Mouse (Mus musculus) brain, adult 2 months (tissue): ENCODE results near the gene Disc1.

Source experiments
- DNase-seq: peaks from one replicate; pipeline ENCODE4 v3.0.0; 2011; ENCODE audit warnings: low read depth, low spot score

Disc1 gene

DNA sequence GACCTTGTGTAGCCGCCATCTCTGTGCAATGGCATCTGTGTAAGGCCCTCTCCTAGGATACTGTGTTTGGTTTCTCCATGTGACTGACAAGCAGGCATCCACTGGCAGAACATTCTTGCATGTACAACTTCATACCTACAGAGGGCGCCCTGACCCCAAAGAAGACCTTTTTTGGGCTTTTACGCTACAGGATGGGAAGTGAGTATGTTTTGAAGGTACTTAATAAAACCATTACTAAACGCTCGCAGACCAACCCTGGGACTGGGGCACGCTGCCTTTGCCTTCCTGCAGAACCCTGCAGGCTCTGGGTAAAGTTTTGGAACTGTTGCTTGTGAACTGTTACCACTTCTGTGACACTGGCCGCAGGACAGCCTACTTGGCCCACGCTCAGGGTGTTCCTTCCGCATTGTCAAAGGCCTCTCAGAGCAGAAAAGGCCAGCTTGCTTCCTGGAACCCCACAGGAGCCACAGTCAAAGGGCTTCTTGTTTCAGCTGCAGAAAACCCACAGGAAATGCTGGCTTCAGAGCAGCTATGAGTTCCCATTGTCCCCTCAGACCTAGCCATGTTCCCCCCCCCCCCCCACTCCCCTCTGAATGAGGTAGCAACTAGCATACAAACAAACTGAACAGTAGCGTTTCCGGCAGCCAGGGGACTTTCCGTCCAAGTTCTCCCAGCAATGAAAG is 13.1 kb downstream of the Disc1 start:
- DNase-seq, result peak; percentile 89

DNA sequence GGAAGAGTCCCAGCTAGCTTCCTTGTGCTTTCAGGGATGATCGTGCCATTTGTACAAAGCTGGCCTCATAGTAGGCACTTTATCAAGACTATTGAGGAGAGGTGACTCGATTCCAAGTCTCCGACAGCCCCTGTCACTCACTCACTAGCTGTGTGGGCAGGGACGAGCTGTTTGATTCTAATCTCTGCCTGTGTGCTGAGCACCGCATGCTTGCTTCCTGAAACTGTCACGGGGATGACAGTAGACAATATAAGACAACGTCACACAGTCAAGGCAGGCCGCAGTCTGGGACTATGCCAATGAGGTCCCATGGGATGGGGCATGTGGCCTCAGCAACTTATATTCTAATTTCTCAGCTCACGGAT is 13.6 kb downstream of the Disc1 start:
- no peak for DNase-seq

- no peak for DNase-seq
These were observed 14.3 kb downstream of the Disc1 start for GRCm38 (mm10) chr8:125068146-125068905.

GRCm38 (mm10) chr8:125069304-125069703 is 15.3 kb downstream of the Disc1 start:
- peak; percentile 25 for DNase-seq

DNA sequence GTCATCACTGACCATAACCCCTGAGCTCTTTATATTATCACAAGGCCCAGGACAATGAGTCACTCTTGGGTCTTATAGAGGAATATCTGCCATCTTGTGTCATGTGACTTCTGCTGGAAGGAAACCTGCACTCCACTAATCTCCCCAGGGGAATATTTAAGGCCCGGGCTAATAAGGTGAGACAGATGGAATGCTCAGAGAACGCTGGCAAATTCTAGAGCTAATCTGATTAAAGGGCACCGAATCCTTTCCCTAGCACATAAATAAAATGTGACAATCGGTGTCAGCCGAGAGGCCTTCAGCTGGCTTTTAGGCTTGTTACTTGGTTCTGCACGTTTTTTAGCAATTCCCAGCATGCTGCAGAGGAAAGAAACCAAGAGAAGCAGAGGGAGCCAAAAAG is 15.7 kb downstream of the Disc1 start:
- DNase-seq, result peak; percentile 69

DNA sequence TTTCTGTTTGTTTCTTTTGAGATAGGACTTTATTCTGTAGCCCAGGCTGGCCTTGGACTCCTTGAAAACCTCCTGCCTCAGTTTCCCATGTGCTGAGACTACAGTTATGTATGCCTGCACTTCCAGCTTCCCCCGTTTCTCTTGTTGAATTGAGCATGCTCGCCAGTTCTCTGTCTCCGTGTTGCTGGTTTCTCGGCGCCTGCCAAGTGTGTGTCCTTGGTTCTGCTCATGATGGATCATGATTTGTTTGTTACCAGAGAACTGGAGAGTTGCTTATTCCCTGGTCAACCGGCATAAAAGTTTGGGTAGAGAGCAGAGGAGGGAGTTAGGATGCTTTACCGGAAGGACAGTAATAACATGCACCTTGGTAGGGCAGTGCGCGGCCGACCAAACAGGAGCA is 20.1 kb downstream of the Disc1 start:
- no peak for DNase-seq

GRCm38 (mm10) chr8:125074581-125074980 is 20.6 kb downstream of the Disc1 start:
- no peak for DNase-seq

DNA sequence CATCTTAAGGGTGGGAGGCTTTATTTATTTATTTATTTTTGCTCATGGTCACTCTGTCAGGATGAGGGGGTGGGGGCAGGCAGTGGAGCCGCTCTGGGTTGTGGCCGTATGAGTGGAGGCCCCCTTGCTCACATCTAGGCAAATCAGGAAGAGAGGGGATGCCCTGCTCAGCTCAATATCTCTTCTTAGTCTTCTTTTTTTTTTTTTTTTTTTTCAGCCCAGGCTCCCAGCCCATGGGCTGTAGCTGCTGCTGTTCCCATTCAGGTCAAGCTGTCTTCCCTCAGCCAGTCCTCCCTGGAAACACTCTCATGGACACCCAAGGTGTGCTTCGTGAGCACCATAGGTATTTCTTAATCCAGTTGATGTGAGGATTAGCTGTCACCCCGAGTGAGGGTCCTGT is 21.4 kb downstream of the Disc1 start:
- no peak for DNase-seq

GRCm38 (mm10) chr8:125077326-125077725 is 23.3 kb downstream of the Disc1 start:
- DNase-seq, result no peak

- DNase-seq, result peak; percentile 97
These were observed 24.9 kb downstream of the Disc1 start for GRCm38 (mm10) chr8:125078771-125079384.

GRCm38 (mm10) chr8:125080388-125081344 is 26.7 kb downstream of the Disc1 start:
- peak; percentile 31 for DNase-seq

GRCm38 (mm10) chr8:125083746-125084145 is 29.8 kb downstream of the Disc1 start:
- DNase-seq, result peak; percentile 82

- no peak for DNase-seq
These were observed 30.5 kb downstream of the Disc1 start for GRCm38 (mm10) chr8:125084523-125084922.

GRCm38 (mm10) chr8:125090889-125091740 is 37.1 kb downstream of the Disc1 start:
- peak; percentile 53 for DNase-seq

GRCm38 (mm10) chr8:125097140-125097539 is 43.1 kb downstream of the Disc1 start:
- DNase-seq, result no peak

DNA sequence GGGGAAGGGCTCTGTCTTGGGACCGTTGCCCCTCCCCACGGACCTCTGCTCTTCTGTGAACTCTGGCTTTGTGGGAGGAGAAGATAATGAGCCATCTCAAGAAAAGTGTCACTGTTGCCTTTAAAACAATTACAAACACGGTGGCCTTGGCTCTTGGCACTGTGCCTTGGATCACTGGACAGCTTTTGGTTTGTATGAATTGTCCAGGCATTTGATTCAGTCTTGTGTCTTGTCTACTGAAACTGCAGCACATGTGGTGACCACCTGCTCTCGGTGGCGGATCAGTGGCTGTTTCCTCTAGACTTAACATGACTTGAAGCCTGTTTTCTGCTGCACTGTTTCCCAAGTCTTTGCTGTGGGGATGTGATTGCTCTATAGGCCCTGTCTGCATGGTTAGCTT is 44.1 kb downstream of the Disc1 start:
- no peak for DNase-seq

DNA sequence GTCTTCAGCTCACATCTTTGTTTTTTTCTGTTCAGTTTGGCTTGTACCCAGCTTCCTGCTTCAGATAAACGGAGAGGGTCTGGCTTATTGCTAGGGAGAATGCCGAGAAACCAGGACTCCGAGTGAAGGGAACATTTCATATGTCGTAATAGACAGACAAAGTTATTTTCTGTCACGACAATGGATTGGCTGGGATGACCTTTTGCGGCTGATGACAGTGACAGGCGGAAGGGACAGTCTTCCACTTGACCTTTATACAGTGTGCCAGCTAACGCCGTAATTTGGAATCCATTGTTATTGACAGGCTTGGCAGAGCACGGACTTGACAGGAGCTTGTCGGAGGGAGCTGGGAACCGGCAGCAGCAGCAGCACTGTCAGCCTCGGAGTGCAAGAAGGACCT is 48.3 kb downstream of the Disc1 start:
- DNase-seq, result no peak

DNA sequence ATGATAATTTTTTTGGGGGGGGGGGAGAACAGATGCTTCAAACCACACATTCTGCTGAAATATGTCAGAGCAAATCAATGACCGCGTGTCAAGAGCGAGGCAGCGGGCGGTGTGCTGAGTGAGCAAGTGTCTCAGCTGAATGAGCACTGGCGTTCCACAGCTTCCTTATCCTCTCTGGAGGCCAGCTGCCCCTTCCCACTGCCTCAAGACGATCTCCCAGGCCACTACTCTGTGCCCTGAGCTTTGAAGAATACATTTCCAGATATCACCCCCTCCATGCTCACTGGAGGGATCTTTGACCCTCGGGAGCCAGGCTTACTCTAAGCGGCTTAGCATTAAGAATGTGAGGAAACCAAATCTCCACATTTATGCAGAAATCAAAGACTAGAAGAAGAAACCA is 59.2 kb downstream of the Disc1 start:
- no peak for DNase-seq

GRCm38 (mm10) chr8:125113831-125114230 is 59.8 kb downstream of the Disc1 start:
- no peak for DNase-seq

DNA sequence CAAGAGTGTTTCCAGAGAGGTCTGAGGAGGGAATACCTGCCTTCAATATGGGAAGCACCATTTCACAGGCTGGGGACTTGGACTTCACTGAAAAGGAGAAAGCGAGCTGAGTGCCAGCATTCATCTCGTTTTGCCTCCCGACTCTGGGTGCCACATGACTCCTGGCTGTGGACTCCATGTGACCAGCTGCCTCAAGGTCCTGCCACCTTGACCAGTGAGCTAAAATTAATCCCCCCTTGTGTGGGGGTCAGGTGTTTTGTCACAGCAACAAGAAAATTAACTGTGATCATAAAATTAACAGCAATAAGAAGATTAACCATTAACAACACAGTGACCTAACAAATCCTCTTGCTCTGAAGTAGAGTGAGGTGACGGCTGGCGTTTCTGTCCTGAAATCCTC is 61.3 kb downstream of the Disc1 start:
- DNase-seq, result no peak

- peak; percentile 79 for DNase-seq
These were observed 62.6 kb downstream of the Disc1 start for GRCm38 (mm10) chr8:125116616-125117015.
